Mouse (Mus musculus): ENCODE results near the gene Gpr137c. TPM values are rescaled to one million over a fixed set of nuclear protein-coding genes. Genes with fewer than 3 reads are reported as not detected.
A peak's percentile ranks its signal among the peaks of the same experiment; 100 is the strongest.

Gpr137c gene
- polyA plus RNA-seq, 1 experiment = not detected

GRCm38 (mm10) chr14:45310101-45310500 is 90.6 kb downstream of the Gpr137c start:
- Histone ChIP-seq H3K9me3 (ENCODE audit: control insufficient read depth, low read length) (no peaks in the 10 kb centered on the region), H3K4me1 (ENCODE audit: control insufficient read depth) (peaks cover 27% of the 10 kb centered on the region), H3K36me3 (ENCODE audit: control insufficient read depth) (peaks cover 49% of the 10 kb centered on the region), H3K27me3 (ENCODE audit: control insufficient read depth) (no peaks in the 10 kb centered on the region), H3K4me3 (replicated peaks) (no peak overlapping the region)
- TF ChIP-seq TAL1 (IDR thresholded peaks at IDR 0.05; ENCODE audit: low read length) (no peak), GATA1 (IDR thresholded peaks at IDR 0.05; ENCODE audit: low read length) (no peak)

GRCm38 (mm10) chr14:45316927-45317326 is 97.4 kb downstream of the Gpr137c start:
- H3K27me3 ChIP-seq (ENCODE audit: control insufficient read depth) = no peaks in the 10 kb centered on the region
- peak overlapping the region; percentile 100 for H3K4me3 ChIP-seq (replicated peaks)
- peaks cover 17% of the 10 kb centered on the region for H3K36me3 ChIP-seq (ENCODE audit: control insufficient read depth)
- TF ChIP-seq TAL1 (IDR thresholded peaks at IDR 0.05; ENCODE audit: low read length) (no peak), GATA1 (IDR thresholded peaks at IDR 0.05; ENCODE audit: low read length) (no peak)
- peaks cover 73% of the 10 kb centered on the region for H3K4me1 ChIP-seq (ENCODE audit: control insufficient read depth)
- H3K9me3 ChIP-seq (ENCODE audit: control insufficient read depth, low read length) = no peaks in the 10 kb centered on the region

- Histone ChIP-seq H3K9me3 (ENCODE audit: control insufficient read depth, low read length) (no peaks in the 10 kb centered on the region), H3K4me3 (replicated peaks) (peak overlapping the region; percentile 100), H3K27me3 (ENCODE audit: control insufficient read depth) (no peaks in the 10 kb centered on the region), H3K4me1 (ENCODE audit: control insufficient read depth) (peaks cover 83% of the 10 kb centered on the region), H3K36me3 (ENCODE audit: control insufficient read depth) (peaks cover 14% of the 10 kb centered on the region)
- no peak for TF ChIP-seq GATA1 (IDR thresholded peaks at IDR 0.05; ENCODE audit: low read length)
- TF ChIP-seq TAL1 (IDR thresholded peaks at IDR 0.05; ENCODE audit: low read length) = no peak
Measured at GRCm38 (mm10) chr14:45317921-45318411, 98.4 kb downstream of the Gpr137c start.

- H3K4me1 ChIP-seq (ENCODE audit: control insufficient read depth) = peaks cover 84% of the 10 kb centered on the region
- TF ChIP-seq GATA1 (IDR thresholded peaks at IDR 0.05; ENCODE audit: low read length) (no peak), TAL1 (IDR thresholded peaks at IDR 0.05; ENCODE audit: low read length) (no peak)
- H3K36me3 ChIP-seq (ENCODE audit: control insufficient read depth) = peaks cover 8% of the 10 kb centered on the region
- H3K9me3 ChIP-seq (ENCODE audit: control insufficient read depth, low read length) = no peaks in the 10 kb centered on the region
- no peaks in the 10 kb centered on the region for H3K27me3 ChIP-seq (ENCODE audit: control insufficient read depth)
- peak within 1 kb of the TSS; percentile 100 for H3K4me3 ChIP-seq (replicated peaks)
Measured at GRCm38 (mm10) chr14:45318426-45319236, 99.1 kb downstream of the Gpr137c start, which contains the start of gene Ero1l. Ero1l (minus strand) TSS chr14:45318771.

GRCm38 (mm10) chr14:45319237-45319610 is 99.7 kb downstream of the Gpr137c start:
- H3K9me3 ChIP-seq (ENCODE audit: control insufficient read depth, low read length) = no peaks in the 10 kb centered on the region
- peaks cover 4% of the 10 kb centered on the region for H3K36me3 ChIP-seq (ENCODE audit: control insufficient read depth)
- peaks cover 84% of the 10 kb centered on the region for H3K4me1 ChIP-seq (ENCODE audit: control insufficient read depth)
- TF ChIP-seq GATA1 (IDR thresholded peaks at IDR 0.05; ENCODE audit: low read length) = peak; percentile 82
- peak; percentile 54 for TF ChIP-seq TAL1 (IDR thresholded peaks at IDR 0.05; ENCODE audit: low read length)
- no peaks in the 10 kb centered on the region for H3K27me3 ChIP-seq (ENCODE audit: control insufficient read depth)
- peak overlapping the region; percentile 100 for H3K4me3 ChIP-seq (replicated peaks)

DNA sequence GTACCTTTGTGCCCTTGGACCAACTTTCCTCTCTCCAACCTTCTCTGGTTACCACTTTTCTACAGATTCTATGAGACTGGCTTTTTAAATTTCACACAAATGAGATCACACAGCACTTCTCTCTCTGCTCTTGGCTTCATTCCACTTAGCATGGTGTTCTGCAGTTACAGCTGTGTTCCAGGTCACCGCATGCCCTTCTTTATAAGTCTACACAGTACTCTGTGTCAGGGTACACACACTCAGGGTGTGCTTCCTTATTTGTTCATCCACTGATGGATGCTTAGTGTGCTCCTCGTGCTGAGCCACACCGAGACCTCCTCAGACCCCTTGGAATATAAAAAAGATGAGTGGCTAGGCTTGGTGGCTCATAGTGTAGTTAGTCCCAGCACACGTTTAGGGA is 100.6 kb downstream of the Gpr137c start:
- Histone ChIP-seq H3K4me1 (ENCODE audit: control insufficient read depth) (peaks cover 90% of the 10 kb centered on the region), H3K4me3 (replicated peaks) (no peak overlapping the region), H3K27me3 (ENCODE audit: control insufficient read depth) (no peaks in the 10 kb centered on the region), H3K36me3 (ENCODE audit: control insufficient read depth) (peaks cover 4% of the 10 kb centered on the region), H3K9me3 (ENCODE audit: control insufficient read depth, low read length) (no peaks in the 10 kb centered on the region)
- no peak for TF ChIP-seq TAL1 (IDR thresholded peaks at IDR 0.05; ENCODE audit: low read length)

GRCm38 (mm10) chr14:45321067-45321466 is 101.5 kb downstream of the Gpr137c start:
- Histone ChIP-seq H3K4me1 (ENCODE audit: control insufficient read depth) (peaks cover 86% of the 10 kb centered on the region), H3K4me3 (replicated peaks) (no peak overlapping the region), H3K36me3 (ENCODE audit: control insufficient read depth) (peaks cover 2% of the 10 kb centered on the region), H3K9me3 (ENCODE audit: control insufficient read depth, low read length) (no peaks in the 10 kb centered on the region), H3K27me3 (ENCODE audit: control insufficient read depth) (no peaks in the 10 kb centered on the region)
- TF ChIP-seq TAL1 (IDR thresholded peaks at IDR 0.05; ENCODE audit: low read length) (no peak), GATA1 (IDR thresholded peaks at IDR 0.05; ENCODE audit: low read length) (no peak)

GRCm38 (mm10) chr14:45321622-45322021 is 102.1 kb downstream of the Gpr137c start:
- Histone ChIP-seq H3K4me1 (ENCODE audit: control insufficient read depth) (peaks cover 81% of the 10 kb centered on the region), H3K36me3 (ENCODE audit: control insufficient read depth) (no peaks in the 10 kb centered on the region), H3K9me3 (ENCODE audit: control insufficient read depth, low read length) (no peaks in the 10 kb centered on the region), H3K4me3 (replicated peaks) (peak overlapping the region; percentile 18), H3K27me3 (ENCODE audit: control insufficient read depth) (no peaks in the 10 kb centered on the region)
- peak; percentile 82 for TF ChIP-seq GATA1 (IDR thresholded peaks at IDR 0.05; ENCODE audit: low read length)
- peak; percentile 25; the same call in 1 of the 3 replicates for TF ChIP-seq TAL1 (IDR thresholded peaks at IDR 0.05; ENCODE audit: low read length)

DNA sequence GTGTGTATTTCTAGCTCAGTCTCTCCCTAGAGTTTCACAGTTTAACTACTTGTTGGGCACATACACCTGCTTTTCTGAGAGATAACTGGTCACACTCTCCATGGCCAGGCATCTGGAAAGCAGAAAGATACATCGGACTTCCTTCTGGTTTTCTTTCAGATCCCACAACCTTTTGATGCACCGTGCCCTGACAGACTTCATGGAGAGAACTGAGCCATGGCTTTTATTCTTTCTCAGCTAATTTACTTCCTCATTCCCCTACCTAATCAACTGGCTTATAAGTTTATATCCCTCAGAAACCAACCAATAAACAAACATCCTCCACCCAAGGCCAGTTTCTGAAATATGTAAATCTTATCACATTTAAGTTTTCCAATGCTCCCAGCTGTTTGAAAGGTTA is 102.9 kb downstream of the Gpr137c start:
- no peak overlapping the region for H3K4me3 ChIP-seq (replicated peaks)
- TF ChIP-seq GATA1 (IDR thresholded peaks at IDR 0.05; ENCODE audit: low read length) = no peak
- no peak for TF ChIP-seq TAL1 (IDR thresholded peaks at IDR 0.05; ENCODE audit: low read length)

More for the DNA sequence above, 102.9 kb downstream of the Gpr137c start:
- Histone ChIP-seq H3K9me3 (ENCODE audit: control insufficient read depth, low read length) (no peaks in the 10 kb centered on the region), H3K36me3 (ENCODE audit: control insufficient read depth) (no peaks in the 10 kb centered on the region), H3K27me3 (ENCODE audit: control insufficient read depth) (no peaks in the 10 kb centered on the region), H3K4me1 (ENCODE audit: control insufficient read depth) (peaks cover 73% of the 10 kb centered on the region)
